Mouse (Mus musculus): ENCODE data around the gene Ubash3b. TPM values are rescaled to one million over a fixed set of nuclear protein-coding genes. Genes with fewer than 3 reads are reported as not detected.

Gene Ubash3b
- polyA plus RNA-seq, 1 experiment = 2.9 TPM

DNA sequence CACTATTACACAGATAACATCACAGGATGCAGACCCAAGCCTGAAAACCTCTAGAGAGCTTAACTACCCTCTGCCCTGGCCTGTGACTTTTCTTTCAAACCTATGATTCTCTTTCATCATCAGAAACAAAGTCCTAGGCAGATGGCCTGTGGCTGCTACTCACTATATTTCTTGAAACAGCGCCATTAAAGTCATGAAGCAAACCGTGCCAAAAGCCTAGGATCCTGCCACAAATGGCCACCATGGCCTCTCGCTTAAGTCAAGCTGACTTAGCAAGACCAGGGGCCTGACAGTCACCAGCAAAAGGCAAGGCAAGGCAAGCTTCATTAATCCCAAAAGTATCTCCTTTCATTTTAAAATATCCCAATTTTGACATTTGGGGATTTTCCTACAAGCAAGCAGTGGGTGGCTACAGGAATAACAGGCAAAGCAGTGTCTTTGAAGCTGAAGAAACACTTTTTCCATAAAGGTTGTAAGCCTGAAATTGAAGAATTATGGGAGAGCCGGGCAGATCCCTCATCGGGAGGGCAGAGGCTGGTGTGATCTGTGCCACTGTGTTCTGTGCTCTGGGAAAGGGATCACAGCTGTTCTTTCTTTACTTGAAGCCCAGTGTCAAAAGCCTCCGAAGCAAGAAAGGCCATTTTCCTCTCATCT, 39.7 kb downstream of the Ubash3b start:
- Histone ChIP-seq H3K27me3 (ENCODE audit: control insufficient read depth, insufficient read depth, low read length, poor library complexity, severe bottlenecking) (no peaks in the 10 kb centered on the region), H3K9me3 (replicated peaks; ENCODE audit: control insufficient read depth, insufficient read depth, low read length, poor library complexity, severe bottlenecking) (no peaks in the 10 kb centered on the region), H3K9ac (ENCODE audit: low read depth, poor library complexity, severe bottlenecking) (no peak overlapping the region), H3K36me3 (ENCODE audit: control insufficient read depth, insufficient read depth, low read length, poor library complexity, severe bottlenecking) (no peaks in the 10 kb centered on the region), H3K4me3 (ENCODE audit: low read depth, low read length) (no peak overlapping the region), H3K4me1 (ENCODE audit: control insufficient read depth, insufficient read depth, low read length) (no peaks in the 10 kb centered on the region), H3K27ac (ENCODE audit: insufficient read depth, low read length) (no peak overlapping the region)
- TF ChIP-seq EP300 (IDR thresholded peaks at IDR 0.05; ENCODE audit: insufficient read depth, low read depth, low read length) = no peak
- no peak for TF ChIP-seq POLR2A (IDR thresholded peaks at IDR 0.05; ENCODE audit: insufficient read depth, low read length)
- TF ChIP-seq CTCF (IDR thresholded peaks at IDR 0.05; ENCODE audit: low read depth, low read length) = no peak

DNA sequence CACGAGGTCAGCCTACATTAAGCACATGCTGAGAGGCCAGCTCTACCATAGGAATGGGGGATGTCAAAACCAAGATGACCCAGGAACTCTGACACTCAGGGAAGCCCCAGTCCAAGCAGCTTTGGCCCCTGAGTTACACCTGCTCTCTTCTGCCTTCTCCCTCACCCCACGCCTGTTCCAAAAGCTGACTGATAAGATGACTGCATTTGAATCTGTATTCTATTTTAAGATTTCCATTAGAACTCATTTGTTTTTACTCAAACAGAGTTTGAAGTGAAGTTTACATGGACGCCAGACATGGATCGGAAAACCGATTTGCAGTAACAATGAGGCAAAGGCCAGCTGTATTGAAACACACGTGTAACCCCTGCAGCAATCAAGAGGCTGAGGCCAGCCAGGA, 41.5 kb downstream of the Ubash3b start:
- H3K4me1 ChIP-seq (ENCODE audit: control insufficient read depth, insufficient read depth, low read length) = no peaks in the 10 kb centered on the region
- no peaks in the 10 kb centered on the region for H3K36me3 ChIP-seq (ENCODE audit: control insufficient read depth, insufficient read depth, low read length, poor library complexity, severe bottlenecking)
- H3K9me3 ChIP-seq (replicated peaks; ENCODE audit: control insufficient read depth, insufficient read depth, low read length, poor library complexity, severe bottlenecking) = no peaks in the 10 kb centered on the region
- no peaks in the 10 kb centered on the region for H3K27me3 ChIP-seq (ENCODE audit: control insufficient read depth, insufficient read depth, low read length, poor library complexity, severe bottlenecking)
- no peak overlapping the region for H3K27ac ChIP-seq (ENCODE audit: insufficient read depth, low read length)
- no peak for TF ChIP-seq CTCF (IDR thresholded peaks at IDR 0.05; ENCODE audit: low read depth, low read length)
- TF ChIP-seq POLR2A (IDR thresholded peaks at IDR 0.05; ENCODE audit: insufficient read depth, low read length) = no peak
- TF ChIP-seq EP300 (IDR thresholded peaks at IDR 0.05; ENCODE audit: insufficient read depth, low read depth, low read length) = no peak
- H3K4me3 ChIP-seq (ENCODE audit: low read depth, low read length) = no peak overlapping the region
- H3K9ac ChIP-seq (ENCODE audit: low read depth, poor library complexity, severe bottlenecking) = no peak overlapping the region

DNA sequence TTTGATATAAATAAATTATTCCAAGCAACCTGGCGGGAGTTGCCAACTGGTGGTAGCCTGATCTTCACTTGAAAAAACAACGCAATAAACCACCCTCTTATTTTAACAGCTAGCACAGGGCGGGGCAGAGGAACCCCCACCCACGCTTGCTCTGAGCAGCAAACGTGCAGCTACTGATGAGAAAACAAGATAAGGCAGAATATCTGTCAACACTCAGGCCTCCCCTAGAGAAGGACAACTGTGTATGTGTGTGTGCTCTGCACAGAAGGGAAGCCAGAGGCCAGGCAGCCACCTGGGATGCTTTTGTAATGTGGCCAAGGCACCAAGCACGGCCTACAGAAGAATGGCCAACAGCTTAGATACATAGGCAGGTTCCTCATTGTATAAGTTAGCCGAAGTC, 43.4 kb downstream of the Ubash3b start:
- no peak for TF ChIP-seq CTCF (IDR thresholded peaks at IDR 0.05; ENCODE audit: low read depth, low read length)
- TF ChIP-seq EP300 (IDR thresholded peaks at IDR 0.05; ENCODE audit: insufficient read depth, low read depth, low read length) = no peak
- TF ChIP-seq POLR2A (IDR thresholded peaks at IDR 0.05; ENCODE audit: insufficient read depth, low read length) = no peak
- no peak overlapping the region for H3K27ac ChIP-seq (ENCODE audit: insufficient read depth, low read length)

DNA sequence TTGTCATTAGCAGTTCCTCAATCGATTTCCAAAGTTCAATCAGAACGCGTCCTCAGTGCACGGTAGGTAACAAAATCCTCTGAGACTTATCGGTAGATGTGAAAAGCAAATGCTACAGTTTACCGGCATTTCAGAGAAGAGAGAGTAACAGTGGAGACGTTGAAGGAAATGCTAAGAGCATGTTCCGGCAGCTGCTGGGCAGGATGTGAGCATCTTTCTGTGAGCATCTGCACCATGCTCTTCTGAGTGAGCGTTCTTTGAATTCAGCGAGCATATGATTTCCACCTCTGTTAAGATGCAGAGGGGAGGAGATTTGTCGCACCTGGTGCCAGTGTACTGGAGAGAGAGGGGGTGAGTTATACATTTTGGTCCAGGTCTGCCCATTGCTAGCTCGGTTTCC, 45.4 kb downstream of the Ubash3b start:
- Histone ChIP-seq H3K4me1 (ENCODE audit: control insufficient read depth, insufficient read depth, low read length) (no peaks in the 10 kb centered on the region), H3K9me3 (replicated peaks; ENCODE audit: control insufficient read depth, insufficient read depth, low read length, poor library complexity, severe bottlenecking) (no peaks in the 10 kb centered on the region), H3K27me3 (ENCODE audit: control insufficient read depth, insufficient read depth, low read length, poor library complexity, severe bottlenecking) (no peaks in the 10 kb centered on the region), H3K36me3 (ENCODE audit: control insufficient read depth, insufficient read depth, low read length, poor library complexity, severe bottlenecking) (no peaks in the 10 kb centered on the region), H3K4me3 (ENCODE audit: low read depth, low read length) (no peak overlapping the region), H3K9ac (ENCODE audit: low read depth, poor library complexity, severe bottlenecking) (no peak overlapping the region), H3K27ac (ENCODE audit: insufficient read depth, low read length) (no peak overlapping the region)
- TF ChIP-seq POLR2A (IDR thresholded peaks at IDR 0.05; ENCODE audit: insufficient read depth, low read length) (no peak), CTCF (IDR thresholded peaks at IDR 0.05; ENCODE audit: low read depth, low read length) (no peak), EP300 (IDR thresholded peaks at IDR 0.05; ENCODE audit: insufficient read depth, low read depth, low read length) (no peak)

More for the DNA sequence above, 43.4 kb downstream of the Ubash3b start:
- Histone ChIP-seq H3K4me3 (ENCODE audit: low read depth, low read length) (no peak overlapping the region), H3K4me1 (ENCODE audit: control insufficient read depth, insufficient read depth, low read length) (no peaks in the 10 kb centered on the region), H3K9me3 (replicated peaks; ENCODE audit: control insufficient read depth, insufficient read depth, low read length, poor library complexity, severe bottlenecking) (no peaks in the 10 kb centered on the region), H3K27me3 (ENCODE audit: control insufficient read depth, insufficient read depth, low read length, poor library complexity, severe bottlenecking) (no peaks in the 10 kb centered on the region), H3K9ac (ENCODE audit: low read depth, poor library complexity, severe bottlenecking) (no peak overlapping the region), H3K36me3 (ENCODE audit: control insufficient read depth, insufficient read depth, low read length, poor library complexity, severe bottlenecking) (no peaks in the 10 kb centered on the region)

GRCm38 (mm10) chr9:41114367-41114766, 47.1 kb downstream of the Ubash3b start:
- no peaks in the 10 kb centered on the region for H3K4me1 ChIP-seq (ENCODE audit: control insufficient read depth, insufficient read depth, low read length)
- no peak overlapping the region for H3K4me3 ChIP-seq (ENCODE audit: low read depth, low read length)
- H3K36me3 ChIP-seq (ENCODE audit: control insufficient read depth, insufficient read depth, low read length, poor library complexity, severe bottlenecking) = no peaks in the 10 kb centered on the region
- no peaks in the 10 kb centered on the region for H3K27me3 ChIP-seq (ENCODE audit: control insufficient read depth, insufficient read depth, low read length, poor library complexity, severe bottlenecking)
- H3K9me3 ChIP-seq (replicated peaks; ENCODE audit: control insufficient read depth, insufficient read depth, low read length, poor library complexity, severe bottlenecking) = no peaks in the 10 kb centered on the region
- H3K27ac ChIP-seq (ENCODE audit: insufficient read depth, low read length) = no peak overlapping the region
- no peak overlapping the region for H3K9ac ChIP-seq (ENCODE audit: low read depth, poor library complexity, severe bottlenecking)
- no peak for TF ChIP-seq POLR2A (IDR thresholded peaks at IDR 0.05; ENCODE audit: insufficient read depth, low read length)
- no peak for TF ChIP-seq EP300 (IDR thresholded peaks at IDR 0.05; ENCODE audit: insufficient read depth, low read depth, low read length)
- TF ChIP-seq CTCF (IDR thresholded peaks at IDR 0.05; ENCODE audit: low read depth, low read length) = no peak

- no peak overlapping the region for H3K9ac ChIP-seq (ENCODE audit: low read depth, poor library complexity, severe bottlenecking)
- H3K27me3 ChIP-seq (ENCODE audit: control insufficient read depth, insufficient read depth, low read length, poor library complexity, severe bottlenecking) = no peaks in the 10 kb centered on the region
- H3K27ac ChIP-seq (ENCODE audit: insufficient read depth, low read length) = no peak overlapping the region
- no peak for TF ChIP-seq CTCF (IDR thresholded peaks at IDR 0.05; ENCODE audit: low read depth, low read length)
- no peak for TF ChIP-seq POLR2A (IDR thresholded peaks at IDR 0.05; ENCODE audit: insufficient read depth, low read length)
- no peak for TF ChIP-seq EP300 (IDR thresholded peaks at IDR 0.05; ENCODE audit: insufficient read depth, low read depth, low read length)
- no peak overlapping the region for H3K4me3 ChIP-seq (ENCODE audit: low read depth, low read length)
- no peaks in the 10 kb centered on the region for H3K4me1 ChIP-seq (ENCODE audit: control insufficient read depth, insufficient read depth, low read length)
- H3K9me3 ChIP-seq (replicated peaks; ENCODE audit: control insufficient read depth, insufficient read depth, low read length, poor library complexity, severe bottlenecking) = no peaks in the 10 kb centered on the region
- no peaks in the 10 kb centered on the region for H3K36me3 ChIP-seq (ENCODE audit: control insufficient read depth, insufficient read depth, low read length, poor library complexity, severe bottlenecking)
Observed at GRCm38 (mm10) chr9:41109749-41110148, 51.7 kb downstream of the Ubash3b start.
